Mouse (Mus musculus): ENCODE data around the gene Egfr. TPM values are rescaled to one million over a fixed set of nuclear protein-coding genes. Genes with fewer than 3 reads are reported as not detected.

Egfr gene
- polyA plus RNA-seq, 1 experiment from 2014 or later, result 9.3 TPM

DNA sequence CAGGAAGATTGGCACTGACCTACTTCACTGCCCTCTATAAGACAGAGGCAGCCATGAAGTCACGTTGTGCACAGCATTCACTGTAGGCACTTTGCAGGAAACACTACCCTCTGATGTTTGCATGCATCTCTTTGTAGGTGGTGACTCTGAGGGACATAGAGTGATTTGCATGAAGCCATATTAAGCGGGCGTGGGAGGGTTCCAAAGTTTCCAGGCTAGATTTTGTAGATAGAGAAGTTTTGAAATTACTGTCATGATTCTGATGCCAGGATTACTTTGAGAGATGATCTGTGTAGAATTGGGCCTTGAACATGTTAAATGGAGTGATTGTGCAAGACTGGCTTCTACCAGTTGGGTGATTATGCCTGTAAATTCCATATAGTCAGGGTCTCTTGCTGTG is 86.8 kb downstream of the Egfr start:
- 71% methylated on average over 3 of the region's 3 CpGs for WGBS

DNA sequence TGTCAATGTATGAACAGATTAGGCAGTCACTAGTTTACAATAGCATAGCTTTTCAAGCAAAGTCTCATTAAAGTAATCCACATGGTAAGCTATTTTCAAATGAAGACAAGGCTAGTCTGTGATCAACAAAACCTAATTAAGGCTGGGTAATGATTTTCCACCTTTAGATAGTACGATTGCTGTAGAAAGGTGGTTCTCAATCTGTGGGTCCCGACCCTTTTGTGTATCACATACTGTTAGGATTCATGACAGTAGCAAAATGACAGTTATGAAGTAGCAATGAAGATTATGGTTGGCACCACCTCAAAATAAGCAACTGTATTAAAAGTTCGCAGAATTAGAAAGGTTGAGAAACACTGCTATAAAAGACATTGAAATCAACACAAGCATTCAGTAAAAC is 90.9 kb downstream of the Egfr start:
- no peak for ATAC-seq (ENCODE audit: borderline replicate concordance, extremely low read depth, low FRiP score, low TSS enrichment)
- Histone ChIP-seq H3K36me3 (no peaks in the 10 kb centered on the region), H3K4me1 (peaks cover 19% of the 10 kb centered on the region), H3K9me3 (no peaks in the 10 kb centered on the region), H3K9ac (no peak overlapping the region), H3K4me2 (no peak overlapping the region), H3K27ac (no peak overlapping the region), H3K27me3 (no peaks in the 10 kb centered on the region), H3K4me3 (no peak overlapping the region)
- WGBS, result 78% methylated on average over 3 of the region's 3 CpGs

More for the DNA sequence above, 86.8 kb downstream of the Egfr start:
- no peak overlapping the region for H3K4me3 ChIP-seq
- no peak overlapping the region for H3K9ac ChIP-seq
- ATAC-seq (ENCODE audit: borderline replicate concordance, extremely low read depth, low FRiP score, low TSS enrichment), result no peak
- no peak overlapping the region for H3K27ac ChIP-seq
- H3K4me2 ChIP-seq, result no peak overlapping the region
- H3K4me1 ChIP-seq, result peaks cover 6% of the 10 kb centered on the region
- H3K36me3 ChIP-seq, result no peaks in the 10 kb centered on the region
- no peaks in the 10 kb centered on the region for H3K27me3 ChIP-seq
- H3K9me3 ChIP-seq, result no peaks in the 10 kb centered on the region

DNA sequence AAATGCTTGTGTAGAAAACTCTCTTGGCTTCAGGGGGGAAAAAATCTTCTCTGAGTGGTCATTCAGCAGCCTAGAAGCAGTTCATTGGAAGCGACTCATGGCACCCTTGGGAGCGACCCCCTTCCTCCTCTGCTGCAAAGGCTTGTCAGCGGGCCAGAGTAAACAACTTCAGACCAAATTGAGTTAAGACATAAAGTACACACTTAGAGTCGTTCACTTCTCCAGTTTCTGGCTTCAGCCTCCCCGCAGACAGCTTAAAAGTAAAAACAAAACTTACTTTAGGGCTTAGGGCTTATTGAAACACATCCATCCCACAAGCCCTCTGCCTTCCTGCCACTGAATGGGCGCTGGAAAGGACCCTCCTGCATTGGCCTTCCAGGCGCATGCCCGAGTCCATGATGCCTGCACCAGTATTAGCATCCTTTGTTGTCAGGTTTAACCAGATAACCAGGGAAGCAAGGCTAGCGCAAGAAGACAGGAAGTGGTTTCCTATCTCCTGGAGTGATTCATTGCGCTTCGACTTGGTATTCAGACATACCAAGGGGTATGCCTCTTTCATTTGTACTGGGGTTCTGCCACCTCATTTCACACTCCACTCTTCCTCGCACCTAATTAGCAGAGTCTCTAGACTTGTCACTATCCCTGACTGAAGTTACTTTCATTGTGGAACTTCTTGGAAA is 92.0 kb downstream of the Egfr start:
- peaks cover 19% of the 10 kb centered on the region for H3K4me1 ChIP-seq
- peak; percentile 85; the same call in 1 of the 2 replicates for ATAC-seq (ENCODE audit: borderline replicate concordance, extremely low read depth, low FRiP score, low TSS enrichment)
- peak overlapping the region; percentile 32; the same call in 1 of the 2 replicates for H3K27ac ChIP-seq
- no peaks in the 10 kb centered on the region for H3K27me3 ChIP-seq
- H3K9ac ChIP-seq, result no peak overlapping the region
- H3K4me2 ChIP-seq, result peak overlapping the region; percentile 31
- H3K4me3 ChIP-seq, result no peak overlapping the region
- WGBS, result 21% methylated on average over 12 of the region's 12 CpGs
- H3K36me3 ChIP-seq, result no peaks in the 10 kb centered on the region
- no peaks in the 10 kb centered on the region for H3K9me3 ChIP-seq

DNA sequence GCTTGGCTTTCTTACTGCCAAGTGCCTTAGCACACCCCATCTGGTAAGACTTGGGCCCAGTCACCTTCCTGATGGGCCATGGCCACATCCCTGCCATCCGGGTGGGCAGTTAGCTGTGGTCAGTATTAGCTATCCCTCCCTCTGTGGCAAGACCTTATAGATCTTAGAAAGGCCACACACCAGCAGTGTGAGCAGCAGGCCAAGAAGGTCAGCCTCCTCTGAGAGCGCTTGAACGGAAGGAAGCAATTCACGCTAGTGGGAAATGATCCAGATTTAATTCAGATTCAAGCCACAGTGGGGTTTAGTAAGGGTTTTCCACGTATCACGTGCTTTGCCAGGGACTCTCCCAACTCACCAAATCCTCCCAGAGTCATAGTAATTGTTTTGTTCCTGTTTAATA is 96.9 kb downstream of the Egfr start:
- 74% methylated on average over 6 of the region's 6 CpGs for WGBS

DNA sequence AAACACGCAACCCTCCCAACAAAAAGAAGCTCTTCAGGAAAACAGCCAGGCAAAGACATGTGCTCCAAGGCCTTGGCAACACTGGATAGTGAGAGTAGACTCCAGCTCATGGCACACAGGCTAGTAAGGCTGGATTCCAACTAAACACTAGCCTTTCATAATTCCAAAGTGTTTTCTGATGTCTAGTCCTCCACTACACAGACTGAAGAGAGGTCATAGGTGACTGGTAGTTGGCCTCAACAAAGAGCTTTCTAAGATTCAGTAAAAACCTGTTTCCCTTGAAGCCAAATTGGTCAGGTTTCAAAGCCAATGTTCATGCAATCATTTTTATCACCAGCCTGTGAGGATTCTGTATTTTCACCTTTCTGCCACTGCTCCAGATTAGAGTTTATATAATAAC is 99.4 kb downstream of the Egfr start:
- H3K9ac ChIP-seq, result no peak overlapping the region
- no peak overlapping the region for H3K4me2 ChIP-seq
- H3K4me1 ChIP-seq, result no peaks in the 10 kb centered on the region
- no peak for ATAC-seq (ENCODE audit: borderline replicate concordance, extremely low read depth, low FRiP score, low TSS enrichment)
- WGBS, result 90% methylated on average over 1 of the region's 1 CpGs
- H3K4me3 ChIP-seq, result no peak overlapping the region
- no peak overlapping the region for H3K27ac ChIP-seq
- H3K27me3 ChIP-seq, result no peaks in the 10 kb centered on the region
- H3K9me3 ChIP-seq, result no peaks in the 10 kb centered on the region
- no peaks in the 10 kb centered on the region for H3K36me3 ChIP-seq

More for the DNA sequence above, 96.9 kb downstream of the Egfr start:
- H3K9ac ChIP-seq, result no peak overlapping the region
- no peaks in the 10 kb centered on the region for H3K9me3 ChIP-seq
- no peak overlapping the region for H3K27ac ChIP-seq
- no peak overlapping the region for H3K4me2 ChIP-seq
- H3K27me3 ChIP-seq, result no peaks in the 10 kb centered on the region
- no peaks in the 10 kb centered on the region for H3K36me3 ChIP-seq
- no peak for ATAC-seq (ENCODE audit: borderline replicate concordance, extremely low read depth, low FRiP score, low TSS enrichment)
- H3K4me1 ChIP-seq, result peaks cover 12% of the 10 kb centered on the region
- H3K4me3 ChIP-seq, result no peak overlapping the region

DNA sequence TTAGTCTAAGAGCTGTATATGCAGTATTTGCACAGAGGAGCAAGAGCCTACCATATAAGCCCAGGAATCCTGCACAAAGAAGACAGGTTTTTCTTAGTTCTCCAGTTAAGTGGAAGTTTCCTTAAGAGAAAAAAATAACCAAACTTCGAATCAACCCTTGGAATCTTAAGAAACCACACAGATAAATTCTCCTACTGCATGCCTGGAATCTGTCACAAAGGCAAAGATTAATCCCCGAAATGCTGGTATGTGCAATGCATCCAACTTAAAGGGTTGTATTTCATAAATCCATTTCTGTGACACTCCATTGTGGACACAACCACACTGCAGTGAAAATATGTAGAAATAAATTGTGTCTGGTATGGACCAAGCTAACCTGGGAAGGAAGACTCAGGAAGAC is 102.1 kb downstream of the Egfr start:
- H3K4me3 ChIP-seq, result no peak overlapping the region
- no peak for ATAC-seq (ENCODE audit: borderline replicate concordance, extremely low read depth, low FRiP score, low TSS enrichment)
- 47% methylated on average over 2 of the region's 2 CpGs for WGBS

DNA sequence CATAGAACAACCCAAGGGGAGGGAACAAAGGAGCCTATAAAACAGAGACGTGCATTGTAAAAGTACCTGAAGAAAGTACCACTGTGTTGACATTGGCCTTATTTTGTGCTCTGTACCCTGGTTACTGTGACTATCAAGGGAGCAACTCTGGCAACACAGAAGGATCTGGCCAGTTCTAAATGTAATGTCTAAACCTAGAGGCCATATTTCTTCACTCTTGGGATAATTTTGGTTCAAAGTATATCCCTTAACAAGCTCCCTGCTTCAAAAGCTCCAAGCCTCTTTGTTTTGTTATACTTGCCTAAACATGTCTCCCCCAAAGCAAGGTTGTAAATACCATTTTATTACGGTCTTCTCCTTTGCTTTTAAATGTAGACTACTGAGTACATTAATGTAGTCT is 105.3 kb downstream of the Egfr start:
- H3K4me3 ChIP-seq, result no peak overlapping the region
- 84% methylated on average over 2 of the region's 2 CpGs for WGBS
- H3K4me1 ChIP-seq, result no peaks in the 10 kb centered on the region
- H3K9ac ChIP-seq, result no peak overlapping the region
- no peak for ATAC-seq (ENCODE audit: borderline replicate concordance, extremely low read depth, low FRiP score, low TSS enrichment)
- no peak overlapping the region for H3K27ac ChIP-seq
- H3K27me3 ChIP-seq, result no peaks in the 10 kb centered on the region
- H3K9me3 ChIP-seq, result no peaks in the 10 kb centered on the region
- H3K4me2 ChIP-seq, result no peak overlapping the region
- H3K36me3 ChIP-seq, result no peaks in the 10 kb centered on the region

More for the DNA sequence above, 102.1 kb downstream of the Egfr start:
- H3K4me2 ChIP-seq, result no peak overlapping the region
- H3K36me3 ChIP-seq, result no peaks in the 10 kb centered on the region
- no peak overlapping the region for H3K9ac ChIP-seq
- no peaks in the 10 kb centered on the region for H3K4me1 ChIP-seq
- no peaks in the 10 kb centered on the region for H3K27me3 ChIP-seq
- H3K9me3 ChIP-seq, result no peaks in the 10 kb centered on the region
- no peak overlapping the region for H3K27ac ChIP-seq

DNA sequence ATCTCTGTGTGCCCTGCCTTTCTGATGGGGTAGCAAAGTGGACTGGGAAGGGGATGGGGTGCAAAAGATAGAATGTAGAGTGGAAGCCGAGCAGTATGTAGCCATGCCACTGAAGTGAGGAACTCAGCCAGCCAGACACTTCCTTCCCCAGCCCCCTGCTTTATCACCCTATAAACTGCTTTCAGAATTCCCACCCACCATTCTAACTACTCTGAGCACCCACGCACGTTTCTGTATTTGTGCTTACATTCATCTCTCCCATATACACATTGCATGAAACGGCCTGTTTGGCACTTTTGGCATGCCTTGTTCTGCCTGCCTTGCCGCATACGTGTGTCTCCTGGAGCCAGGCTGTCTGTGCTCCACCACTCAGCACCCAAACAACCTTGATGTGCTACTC is 109.0 kb downstream of the Egfr start:
- Histone ChIP-seq H3K9ac (no peak overlapping the region), H3K4me2 (no peak overlapping the region), H3K36me3 (no peaks in the 10 kb centered on the region), H3K4me1 (no peaks in the 10 kb centered on the region; the same call in 1 of the 2 replicates), H3K27me3 (no peaks in the 10 kb centered on the region), H3K27ac (no peak overlapping the region), H3K9me3 (no peaks in the 10 kb centered on the region), H3K4me3 (no peak overlapping the region)
- no peak for ATAC-seq (ENCODE audit: borderline replicate concordance, extremely low read depth, low FRiP score, low TSS enrichment)
- 71% methylated on average over 6 of the region's 6 CpGs for WGBS

DNA sequence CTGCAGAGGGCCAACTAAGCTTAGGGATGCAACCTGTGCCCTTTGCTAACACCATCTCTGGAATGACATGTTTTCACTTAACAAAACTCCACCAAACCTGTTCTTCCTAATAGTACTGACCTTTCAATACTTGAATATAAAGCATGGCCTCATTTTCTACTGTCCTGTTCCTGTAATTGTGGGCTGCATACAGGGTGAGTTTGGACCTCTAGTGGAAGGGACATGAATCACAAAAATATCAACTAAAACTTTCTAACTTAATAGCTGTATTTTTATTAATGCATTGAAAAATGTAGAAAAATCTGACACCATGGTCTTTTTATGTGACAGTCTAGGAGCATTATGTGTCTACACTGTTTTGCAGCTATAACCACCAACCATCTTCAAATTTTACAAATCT is 111.5 kb downstream of the Egfr start:
- no peaks in the 10 kb centered on the region for H3K36me3 ChIP-seq
- H3K9me3 ChIP-seq, result no peaks in the 10 kb centered on the region
- no peak overlapping the region for H3K9ac ChIP-seq
- no peak overlapping the region for H3K27ac ChIP-seq
- H3K4me3 ChIP-seq, result no peak overlapping the region
- ATAC-seq (ENCODE audit: borderline replicate concordance, extremely low read depth, low FRiP score, low TSS enrichment), result no peak
- H3K27me3 ChIP-seq, result no peaks in the 10 kb centered on the region
- no peaks in the 10 kb centered on the region; the same call in 1 of the 2 replicates for H3K4me1 ChIP-seq
- no peak overlapping the region for H3K4me2 ChIP-seq

DNA sequence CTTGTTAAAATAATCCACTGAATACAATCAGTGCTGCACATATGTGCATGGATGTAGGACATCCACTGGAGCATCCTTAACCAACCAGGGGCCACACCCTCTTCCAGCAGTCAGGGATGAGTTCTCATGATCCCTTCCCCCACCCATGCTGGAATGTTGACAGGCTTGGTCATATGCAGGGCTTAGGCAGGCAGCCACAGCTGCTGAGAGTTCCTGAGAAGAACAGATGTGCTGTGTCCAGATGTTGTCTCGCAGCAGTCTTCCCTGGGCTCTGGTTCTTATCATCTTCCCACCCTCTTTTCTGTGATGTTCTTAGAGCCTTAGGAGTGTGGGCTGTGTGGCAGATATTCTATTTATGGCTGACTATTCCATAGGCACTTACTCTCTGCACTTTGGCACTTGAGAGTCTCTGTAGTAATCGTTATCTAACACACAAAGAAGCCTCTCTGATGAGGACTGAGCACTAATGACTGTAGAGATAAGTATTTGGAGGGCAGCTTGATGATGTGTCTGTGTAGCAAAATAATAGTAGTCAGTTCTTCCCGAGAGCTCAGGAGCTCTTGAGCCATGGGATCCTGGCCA is 113.1 kb downstream of the Egfr start:
- no peaks in the 10 kb centered on the region; the same call in 1 of the 2 replicates for H3K4me1 ChIP-seq

DNA sequence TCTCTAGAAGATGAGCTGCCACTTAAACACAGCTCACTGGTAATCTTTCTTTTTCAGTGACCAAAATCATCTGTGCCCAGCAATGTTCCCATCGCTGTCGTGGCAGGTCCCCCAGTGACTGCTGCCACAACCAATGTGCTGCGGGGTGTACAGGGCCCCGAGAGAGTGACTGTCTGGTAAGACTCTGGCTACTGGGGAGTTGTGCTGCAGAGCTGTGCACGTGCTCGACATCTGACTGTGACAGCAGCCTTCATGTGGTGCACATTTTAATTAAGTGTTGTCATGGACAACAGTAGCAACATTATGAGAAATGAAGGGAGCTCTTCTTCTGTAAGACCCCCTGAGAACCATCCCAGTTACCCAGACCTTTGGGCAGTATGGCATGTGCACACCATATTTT is 116.0 kb downstream of the Egfr start:
- no peaks in the 10 kb centered on the region for H3K27me3 ChIP-seq
- ATAC-seq (ENCODE audit: borderline replicate concordance, extremely low read depth, low FRiP score, low TSS enrichment), result no peak
- no peak overlapping the region for H3K4me2 ChIP-seq
- H3K36me3 ChIP-seq, result 0 out of 2 replicates have a peak, but pooled peaks cover 2% of the 10 kb centered on the region
- no peak overlapping the region for H3K27ac ChIP-seq
- no peaks in the 10 kb centered on the region; the same call in 1 of the 2 replicates for H3K4me1 ChIP-seq
- WGBS, result 74% methylated on average over 6 of the region's 6 CpGs
- no peak overlapping the region for H3K9ac ChIP-seq
- no peaks in the 10 kb centered on the region for H3K9me3 ChIP-seq
- H3K4me3 ChIP-seq, result no peak overlapping the region

More for the DNA sequence above, 113.1 kb downstream of the Egfr start:
- no peaks in the 10 kb centered on the region for H3K27me3 ChIP-seq
- H3K36me3 ChIP-seq, result 0 out of 2 replicates have a peak, but pooled peaks cover 2% of the 10 kb centered on the region
- H3K27ac ChIP-seq, result no peak overlapping the region
- no peaks in the 10 kb centered on the region for H3K9me3 ChIP-seq
- no peak overlapping the region for H3K9ac ChIP-seq
- 25% methylated on average over 3 of the region's 3 CpGs for WGBS
- ATAC-seq (ENCODE audit: borderline replicate concordance, extremely low read depth, low FRiP score, low TSS enrichment), result peak; percentile 52; the same call in 1 of the 2 replicates
- H3K4me2 ChIP-seq, result no peak overlapping the region
- no peak overlapping the region for H3K4me3 ChIP-seq

DNA sequence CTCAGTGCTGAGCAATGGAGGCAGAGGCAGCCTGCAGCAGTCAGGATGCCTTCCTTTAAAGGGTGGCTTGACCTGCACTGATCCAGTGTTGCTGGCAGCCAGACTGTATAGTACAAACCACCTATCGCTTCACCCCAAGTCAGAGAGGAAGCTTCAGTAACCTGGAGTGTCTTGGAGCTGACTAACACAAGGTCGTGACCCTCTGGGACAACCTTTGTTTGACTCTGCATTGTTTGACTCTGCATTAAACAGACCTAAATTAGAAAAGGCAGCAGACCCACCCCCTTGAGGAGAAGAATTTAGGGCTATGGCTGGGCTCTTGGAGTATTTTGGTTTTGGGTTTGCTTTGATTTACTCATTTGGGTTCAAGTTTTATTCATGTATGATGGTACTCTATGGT is 117.5 kb downstream of the Egfr start:
- Histone ChIP-seq H3K9me3 (no peaks in the 10 kb centered on the region), H3K9ac (no peak overlapping the region), H3K4me2 (no peak overlapping the region), H3K4me1 (no peaks in the 10 kb centered on the region; the same call in 1 of the 2 replicates), H3K27me3 (no peaks in the 10 kb centered on the region), H3K27ac (no peak overlapping the region), H3K4me3 (no peak overlapping the region), H3K36me3 (0 out of 2 replicates have a peak, but pooled peaks cover 2% of the 10 kb centered on the region)
- 66% methylated on average over 2 of the region's 2 CpGs for WGBS
- no peak for ATAC-seq (ENCODE audit: borderline replicate concordance, extremely low read depth, low FRiP score, low TSS enrichment)

Measured in lung, embryonic 15.5 days (tissue).